Mouse (Mus musculus) bone marrow, adult 2 months (tissue): ENCODE data around the gene Olfr1391. TPM values are rescaled to one million over a fixed set of nuclear protein-coding genes. Genes with fewer than 3 reads are reported as not detected.
"Not testable (repeated sequence)": the region's sequence is repeated elsewhere in the genome, so short reads cannot be mapped to it uniquely, and the experiment has no call there.

Experiments
- H3K27ac ChIP-seq: fragments of 200-500 bp; 2 replicates; pipeline ENCODE4 v1.5.1; 2012; ENCODE audit warnings: low read depth, mild to moderate bottlenecking, control low read depth, inconsistent platforms, low read length; ENCODE audit not compliant: control insufficient read depth, poor library complexity, insufficient read depth
- H3K4me1 ChIP-seq: fragments of 200-500 bp; 2 replicates; pipeline ENCODE4 v1.6.1; 2011; ENCODE audit warnings: low read length; ENCODE audit not compliant: control insufficient read depth, insufficient read depth
- H3K4me3 ChIP-seq: fragments of 200-500 bp; replicated peaks from 2 replicates; pipeline ENCODE3; 2011; ENCODE audit warnings: mild to moderate bottlenecking, low read depth, low read length, control low read depth; ENCODE audit not compliant: control insufficient read depth
- CTCF ChIP-seq: fragments of 200-500 bp; IDR thresholded peaks from 2 replicates; pipeline ENCODE4 v1.5.1; 2011; ENCODE audit warnings: low read length, control low read depth; ENCODE audit not compliant: control insufficient read depth, insufficient read depth
- POLR2A ChIP-seq: fragments of 200-500 bp; IDR thresholded peaks from 2 replicates; pipeline ENCODE4 v1.6.1; 2011; ENCODE audit warnings: low read depth, mild to moderate bottlenecking, control low read depth, low read length, borderline replicate concordance; ENCODE audit not compliant: control insufficient read depth
- WGBS: fragments of 180-500 bp; shearing (Covaris S2); methylation state at CpG from one replicate; pipeline ENCODE4 v1.1.7; 2018; 5-methylcytosine and 5-hydroxymethylcytosine counted together
- polyA plus RNA-seq: library from polyadenylated mRNA; stranded (reverse); fragments of >200 nt; gene quantifications from 2 replicates; pipeline ENCODE4 v1.2.4, GENCODE M21; 2011; ENCODE audit warnings: low replicate concordance; ENCODE audit not compliant: missing spikeins, insufficient read depth, insufficient read length

The Olfr1391 gene
- not detected in 2 replicates for polyA plus RNA-seq

- 64% methylated on average over 2 of the region's 2 CpGs for WGBS
- TF ChIP-seq CTCF = no peak
- no peak for TF ChIP-seq POLR2A
- Histone ChIP-seq H3K27ac (no peak within 1 kb of the TSS), H3K4me3 (no peak within 1 kb of the TSS), H3K4me1 (no peaks in the 10 kb centered on the region)
These were observed at the start of gene Olfr1391 for GRCm38 (mm10) chr11:49322442-49322841. Olfr1391 (plus strand) TSS chr11:49322742.

DNA sequence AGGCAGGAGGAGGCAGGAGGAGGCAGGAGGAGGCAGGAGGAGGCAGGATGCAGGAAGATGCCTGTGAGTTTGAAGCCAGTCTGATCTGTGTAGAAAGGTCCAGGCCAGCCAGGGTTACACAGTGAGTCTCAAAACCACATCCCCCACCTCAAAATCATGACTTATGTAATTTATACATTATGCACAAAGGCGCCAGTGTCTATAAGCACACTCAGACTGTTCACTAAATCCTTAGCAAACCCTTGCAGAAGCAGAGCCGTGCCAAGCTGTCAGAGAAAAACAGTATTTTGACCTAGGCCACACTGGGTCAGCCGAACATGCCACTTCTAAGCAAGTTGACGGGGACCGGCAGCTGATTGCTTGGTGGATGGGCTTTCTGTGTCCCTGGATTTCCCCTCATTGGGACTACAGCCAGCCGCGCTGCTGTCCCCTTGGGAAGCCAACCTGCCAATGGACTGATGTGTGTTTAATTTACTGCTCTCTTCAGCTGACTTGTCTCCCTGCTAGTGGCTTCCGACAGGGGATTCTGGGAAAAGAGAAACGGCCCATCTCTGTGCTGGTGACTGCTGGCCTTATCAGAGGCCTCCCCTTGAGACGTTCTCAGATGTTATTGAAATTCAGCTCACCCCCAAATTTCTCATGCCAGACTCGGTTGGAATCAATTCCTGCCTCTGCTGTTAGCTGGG is 48.6 kb upstream of the Olfr1391 start:
- H3K4me1 ChIP-seq = no peaks in the 10 kb centered on the region
- no peak overlapping the region for H3K27ac ChIP-seq
- no peak for TF ChIP-seq POLR2A
- TF ChIP-seq CTCF = no peak
- no peak overlapping the region for H3K4me3 ChIP-seq
- 80% methylated on average over 11 of the region's 11 CpGs for WGBS

- Histone ChIP-seq H3K4me3 (no peak within 1 kb of the TSS), H3K27ac (no peak within 1 kb of the TSS), H3K4me1 (no peaks in the 10 kb centered on the region)
- 59% methylated on average over 3 of the region's 3 CpGs for WGBS
- TF ChIP-seq CTCF (no peak), POLR2A (no peak)
These were observed 44.3 kb upstream of the Olfr1391 start, which contains the start of gene Olfr1393 for GRCm38 (mm10) chr11:49278222-49278621. Olfr1393 (plus strand) TSS chr11:49278304.

DNA sequence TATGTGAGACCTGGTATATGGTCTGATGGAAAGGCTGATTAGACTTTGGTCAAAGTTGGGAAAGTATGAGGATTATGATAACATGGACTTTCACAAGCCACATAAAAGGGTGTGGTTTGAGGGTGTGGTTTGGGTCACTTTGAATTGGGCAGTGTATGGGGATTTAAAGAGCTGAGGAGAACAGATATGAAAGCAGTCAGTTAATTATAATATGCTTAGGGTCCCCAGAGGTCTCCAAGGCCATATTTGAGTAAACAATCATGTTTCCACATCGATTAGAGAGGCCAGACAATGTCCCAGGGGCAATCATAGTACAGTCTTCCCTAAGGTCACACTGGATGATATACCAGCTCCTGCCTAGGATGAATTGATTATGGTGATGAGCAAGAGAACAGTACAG is 37.6 kb upstream of the Olfr1391 start, which contains the start of gene Olfr1392:
Gene Olfr1392 (plus strand): TSS at position 301 of the 400 bp plus-strand sequence.
- not testable (repeated sequence) for H3K4me1 ChIP-seq, H3K27ac ChIP-seq, H3K4me3 ChIP-seq
- WGBS = 40% methylated on average over 1 of the region's 1 CpGs

DNA sequence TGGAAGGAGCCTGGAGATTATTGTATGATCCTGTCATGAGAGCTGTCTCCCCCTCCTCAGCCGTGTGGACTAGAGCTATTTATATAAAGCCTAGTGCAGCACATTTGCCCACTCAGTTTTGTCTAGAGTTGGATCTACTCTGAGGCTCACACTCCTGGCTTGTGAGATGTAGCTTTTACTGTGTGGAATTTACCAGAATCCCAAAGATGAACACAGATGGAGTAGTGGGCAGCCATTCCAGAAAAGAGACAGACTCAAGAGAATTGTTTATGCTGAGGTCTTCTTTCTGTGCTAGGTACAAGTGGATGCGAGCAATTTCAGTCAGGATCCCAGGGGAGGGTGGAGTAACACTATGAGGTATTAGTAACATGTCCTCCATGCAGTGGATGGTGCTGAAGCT is 35.3 kb upstream of the Olfr1391 start:
- Histone ChIP-seq H3K27ac (no peak overlapping the region), H3K4me3 (no peak overlapping the region), H3K4me1 (no peaks in the 10 kb centered on the region)
- no peak for TF ChIP-seq CTCF
- TF ChIP-seq POLR2A = no peak
- 75% methylated on average over 2 of the region's 2 CpGs for WGBS

DNA sequence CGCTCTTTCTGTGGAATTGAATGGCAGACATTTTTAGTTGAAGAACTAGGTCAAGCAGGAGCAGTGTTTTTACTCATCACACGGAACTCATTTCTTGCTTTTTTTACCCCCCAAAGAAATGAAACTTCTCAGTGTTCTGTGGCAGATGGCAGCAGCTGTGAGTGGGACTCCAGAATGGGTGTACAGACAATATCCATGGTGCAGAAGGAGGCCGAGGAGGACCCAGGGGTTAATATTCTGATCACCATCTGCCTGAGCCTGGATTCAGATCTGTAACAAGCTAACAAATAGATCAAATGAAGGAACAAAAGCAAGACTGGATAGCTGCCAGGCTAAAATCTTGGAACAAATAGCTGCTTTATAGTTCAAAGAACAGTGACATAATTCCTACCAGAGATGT is 29.8 kb upstream of the Olfr1391 start:
- no peak for TF ChIP-seq POLR2A
- no peak for TF ChIP-seq CTCF
- Histone ChIP-seq H3K4me3 (no peak overlapping the region), H3K4me1 (no peaks in the 10 kb centered on the region), H3K27ac (no peak overlapping the region)
- WGBS = 76% methylated on average over 3 of the region's 3 CpGs

GRCm38 (mm10) chr11:49304441-49304840 is 18.1 kb upstream of the Olfr1391 start, which contains the start of gene Olfr10:
Olfr10 (plus strand) TSS chr11:49304741.
- no peak within 1 kb of the TSS for H3K4me3 ChIP-seq
- no peak within 1 kb of the TSS for H3K27ac ChIP-seq
- no peaks in the 10 kb centered on the region for H3K4me1 ChIP-seq
- TF ChIP-seq POLR2A (no peak), CTCF (no peak)

DNA sequence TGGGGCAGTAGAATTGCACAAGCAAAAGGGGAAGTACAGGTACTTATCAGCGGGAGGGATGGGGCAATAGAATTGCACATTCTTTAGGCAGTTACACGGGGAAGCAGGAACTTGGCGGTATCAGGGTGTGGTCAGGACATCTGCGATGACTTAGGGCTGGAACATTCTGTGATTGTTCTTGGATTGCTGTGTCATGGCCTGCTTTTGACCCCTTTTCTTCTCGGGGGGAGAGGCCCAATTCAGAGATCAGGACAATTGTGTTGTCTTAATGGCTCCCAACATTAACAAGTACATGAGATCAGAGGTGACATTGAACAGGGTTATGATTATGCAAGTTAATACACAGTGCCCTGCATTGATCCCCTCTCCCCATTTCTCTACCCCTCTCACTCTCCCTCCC is 14.0 kb upstream of the Olfr1391 start:
- not testable (repeated sequence) for H3K4me3 ChIP-seq, H3K27ac ChIP-seq, H3K4me1 ChIP-seq
- WGBS = 47% methylated on average over 5 of the region's 5 CpGs

- WGBS = 63% methylated on average over 3 of the region's 3 CpGs
- no peak for TF ChIP-seq POLR2A
- TF ChIP-seq CTCF = no peak
- H3K4me3 ChIP-seq = no peak overlapping the region
- no peaks in the 10 kb centered on the region for H3K4me1 ChIP-seq
- no peak overlapping the region for H3K27ac ChIP-seq
These were observed 4.2 kb downstream of the Olfr1391 start for GRCm38 (mm10) chr11:49326726-49327125.

DNA sequence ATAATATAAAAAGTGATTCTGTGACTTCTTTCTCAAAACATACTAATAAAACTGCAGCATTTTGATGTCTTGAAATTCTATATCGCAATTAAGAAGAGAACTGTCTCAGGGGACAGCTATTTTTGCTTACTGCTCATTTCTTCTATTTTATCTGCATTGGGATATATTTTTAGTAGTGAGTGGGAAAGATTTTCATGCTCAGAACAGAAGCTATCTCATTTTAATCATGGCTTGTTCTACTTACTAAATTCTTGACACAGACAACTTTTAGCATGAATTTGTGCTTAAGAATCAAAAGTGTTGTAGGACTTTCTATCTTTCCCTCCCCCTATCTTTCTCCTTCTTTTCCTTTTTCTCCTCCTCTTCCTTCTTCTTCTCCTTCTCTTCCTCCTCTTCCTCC is 7.1 kb downstream of the Olfr1391 start:
- 73% methylated on average over 1 of the region's 1 CpGs for WGBS
- H3K27ac ChIP-seq = no peak overlapping the region
- TF ChIP-seq CTCF = no peak
- no peak for TF ChIP-seq POLR2A
- no peaks in the 10 kb centered on the region for H3K4me1 ChIP-seq
- no peak overlapping the region for H3K4me3 ChIP-seq
